Mouse (Mus musculus) midbrain, embryonic 14.5 days (tissue): ENCODE measurements around the gene Xdh. TPM values are rescaled to one million over a fixed set of nuclear protein-coding genes. Genes with fewer than 3 reads are reported as not detected.
A peak's percentile ranks its signal among the peaks of the same experiment; 100 is the strongest.

ENCODE experiments used
- ATAC-seq: fragments of 200-750 bp; cut with Nextera tagmentation; 2 replicates; pipeline ENCODE4 v1.8.0; 2017; ENCODE audit warnings: moderate number of reproducible peaks, moderate library complexity; ENCODE audit not compliant: low FRiP score, low TSS enrichment
- DNase-seq: peaks from one replicate; pipeline ENCODE4 v3.0.0-alpha.2; 2015
- H3K27ac ChIP-seq: fragments of 300-500 bp; sonication (generic); replicated peaks from 2 replicates; pipeline ENCODE4 v1.5.1; 2014; ENCODE audit warnings: mild to moderate bottlenecking, low read depth, low read length, moderate library complexity
- H3K27me3 ChIP-seq: fragments of 300-500 bp; sonication (generic); 2 replicates; pipeline ENCODE4 v1.6.1; 2014; ENCODE audit warnings: low read length, control low read depth, mixed read lengths; ENCODE audit not compliant: control insufficient read depth, insufficient read depth
- H3K36me3 ChIP-seq: fragments of 300-500 bp; sonication (generic); 2 replicates; pipeline ENCODE4 v1.6.1; 2014; ENCODE audit warnings: low read length, control low read depth; ENCODE audit not compliant: control insufficient read depth, insufficient read depth
- H3K4me1 ChIP-seq: fragments of 300-500 bp; sonication (generic); 2 replicates; pipeline ENCODE4 v1.6.1; 2014; ENCODE audit warnings: mild to moderate bottlenecking, antibody characterized with exemption, low read length, control low read depth; ENCODE audit not compliant: control insufficient read depth, insufficient read depth
- H3K4me2 ChIP-seq: fragments of 300-500 bp; sonication (generic); 2 replicates; pipeline ENCODE4 v1.6.1; 2014; ENCODE audit warnings: mild to moderate bottlenecking, low read length, moderate library complexity
- H3K4me3 ChIP-seq: fragments of 300-500 bp; sonication (generic); replicated peaks from 2 replicates; pipeline ENCODE4 v1.5.1; 2014; ENCODE audit warnings: low read depth, low read length
- H3K9ac ChIP-seq: fragments of 300-500 bp; sonication (generic); replicated peaks from 2 replicates; pipeline ENCODE4 v1.6.1; 2014; ENCODE audit warnings: mild to moderate bottlenecking, low read length, moderate library complexity
- H3K9me3 ChIP-seq: fragments of 300-500 bp; sonication (generic); 2 replicates; pipeline ENCODE4 v1.6.1; 2016; ENCODE audit warnings: low read length, control low read depth, mixed read lengths; ENCODE audit not compliant: control insufficient read depth
- WGBS: fragments of 180-500 bp; shearing (Covaris S2); extraction: QIAGEN DNeasy Blood & Tissue Kit; methylation state at CpG from one replicate; pipeline ENCODE4 v1.1.7; 2014; 5-methylcytosine and 5-hydroxymethylcytosine counted together
- polyA plus RNA-seq: library from polyadenylated mRNA; unstranded; fragments of >200 nt; fragmentation: Nextera tagmentation; extraction: Ambion mirVana; gene quantifications from 2 replicates; pipeline ENCODE4 v1.2.1, GENCODE M21; 2014

Gene Xdh
- polyA plus RNA-seq, 1 experiment from 2014 or later, result 0.30 TPM

DNA sequence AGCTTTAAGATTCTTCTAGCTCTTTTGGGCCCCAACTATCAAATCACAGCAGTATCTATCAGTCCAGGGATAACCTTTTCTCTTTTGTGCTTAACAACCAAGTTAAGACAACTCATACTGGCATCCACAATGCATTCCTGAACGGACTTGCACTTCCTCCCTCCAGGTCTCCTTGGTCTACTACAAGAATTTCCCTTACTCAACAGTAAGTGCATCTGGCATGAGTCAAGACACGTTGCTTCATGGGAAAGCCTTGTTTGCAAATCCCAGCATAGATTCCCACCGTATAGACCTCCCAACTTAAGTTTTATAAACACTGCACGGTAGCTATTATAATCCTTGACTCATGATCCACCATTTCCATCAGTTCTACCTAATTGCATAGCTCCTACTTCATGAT lies 16.4 kb downstream of the Xdh start:
- WGBS, result 83% methylated on average over 4 of the region's 4 CpGs
- Histone ChIP-seq H3K4me2 (no peak overlapping the region), H3K27ac (no peak overlapping the region)

GRCm38 (mm10) chr17:73932497-73933059 lies 17.4 kb downstream of the Xdh start:
- Histone ChIP-seq H3K9ac (no peak overlapping the region), H3K4me3 (no peak overlapping the region), H3K4me2 (no peak overlapping the region), H3K27me3 (no peaks in the 10 kb centered on the region), H3K4me1 (no peaks in the 10 kb centered on the region), H3K36me3 (no peaks in the 10 kb centered on the region), H3K9me3 (no peaks in the 10 kb centered on the region), H3K27ac (no peak overlapping the region)
- no peak for DNase-seq
- WGBS, result 85% methylated on average over 4 of the region's 4 CpGs
- ATAC-seq, result no peak

More for the DNA sequence above, 16.4 kb downstream of the Xdh start:
- no peaks in the 10 kb centered on the region for H3K4me1 ChIP-seq
- no peak overlapping the region for H3K4me3 ChIP-seq
- no peaks in the 10 kb centered on the region for H3K27me3 ChIP-seq
- H3K9me3 ChIP-seq, result no peaks in the 10 kb centered on the region
- H3K9ac ChIP-seq, result no peak overlapping the region
- DNase-seq, result no peak
- ATAC-seq, result no peak
- H3K36me3 ChIP-seq, result no peaks in the 10 kb centered on the region

- no peak for DNase-seq
- Histone ChIP-seq H3K36me3 (no peaks in the 10 kb centered on the region), H3K27ac (no peak overlapping the region), H3K4me2 (no peak overlapping the region), H3K4me3 (no peak overlapping the region), H3K27me3 (no peaks in the 10 kb centered on the region), H3K4me1 (no peaks in the 10 kb centered on the region), H3K9ac (no peak overlapping the region), H3K9me3 (no peaks in the 10 kb centered on the region)
- 77% methylated on average over 8 of the region's 8 CpGs for WGBS
- no peak for ATAC-seq
Observed at GRCm38 (mm10) chr17:73919520-73919919, 30.5 kb downstream of the Xdh start.

- Histone ChIP-seq H3K36me3 (no peaks in the 10 kb centered on the region), H3K9ac (no peak overlapping the region), H3K27ac (no peak overlapping the region), H3K4me3 (no peak overlapping the region), H3K9me3 (no peaks in the 10 kb centered on the region), H3K4me1 (no peaks in the 10 kb centered on the region), H3K4me2 (no peak overlapping the region), H3K27me3 (no peaks in the 10 kb centered on the region)
- no peak for ATAC-seq
- WGBS, result 79% methylated on average over 7 of the region's 7 CpGs
- DNase-seq, result no peak
Observed at GRCm38 (mm10) chr17:73918944-73919381, 31.0 kb downstream of the Xdh start.

DNA sequence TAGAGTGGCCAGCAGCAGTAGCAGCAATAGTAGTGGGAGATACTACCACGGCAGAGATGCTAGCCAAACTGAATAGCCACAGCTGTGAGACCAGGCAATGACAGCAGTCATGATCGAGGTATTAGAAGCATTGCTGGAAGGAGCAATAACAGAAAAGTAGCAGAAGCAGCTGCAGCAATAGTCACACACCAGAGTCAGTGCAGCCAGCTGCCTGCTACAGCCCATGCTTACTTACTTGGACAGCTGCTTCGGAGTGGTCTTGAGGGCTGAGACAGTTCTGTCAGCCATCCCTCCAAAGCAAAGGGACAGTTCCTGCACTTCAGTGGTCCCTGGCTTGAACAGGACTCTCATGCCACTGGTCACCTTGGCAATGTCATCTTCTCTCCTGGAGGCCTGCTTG lies 31.9 kb downstream of the Xdh start:
- Histone ChIP-seq H3K9me3 (no peaks in the 10 kb centered on the region), H3K27me3 (no peaks in the 10 kb centered on the region), H3K36me3 (no peaks in the 10 kb centered on the region), H3K4me1 (no peaks in the 10 kb centered on the region), H3K4me2 (no peak overlapping the region), H3K4me3 (no peak overlapping the region), H3K9ac (no peak overlapping the region), H3K27ac (no peak overlapping the region)
- DNase-seq (no peak), ATAC-seq (no peak)
- WGBS, result 89% methylated on average over 3 of the region's 3 CpGs

- Histone ChIP-seq H3K4me2 (no peak overlapping the region), H3K4me1 (no peaks in the 10 kb centered on the region), H3K9ac (no peak overlapping the region), H3K27me3 (no peaks in the 10 kb centered on the region), H3K4me3 (no peak overlapping the region), H3K27ac (no peak overlapping the region), H3K9me3 (no peaks in the 10 kb centered on the region), H3K36me3 (no peaks in the 10 kb centered on the region)
- 83% methylated on average over 5 of the region's 5 CpGs for WGBS
- ATAC-seq (no peak), DNase-seq (peak; percentile 9)
Observed at GRCm38 (mm10) chr17:73917713-73918112, 32.3 kb downstream of the Xdh start.

DNA sequence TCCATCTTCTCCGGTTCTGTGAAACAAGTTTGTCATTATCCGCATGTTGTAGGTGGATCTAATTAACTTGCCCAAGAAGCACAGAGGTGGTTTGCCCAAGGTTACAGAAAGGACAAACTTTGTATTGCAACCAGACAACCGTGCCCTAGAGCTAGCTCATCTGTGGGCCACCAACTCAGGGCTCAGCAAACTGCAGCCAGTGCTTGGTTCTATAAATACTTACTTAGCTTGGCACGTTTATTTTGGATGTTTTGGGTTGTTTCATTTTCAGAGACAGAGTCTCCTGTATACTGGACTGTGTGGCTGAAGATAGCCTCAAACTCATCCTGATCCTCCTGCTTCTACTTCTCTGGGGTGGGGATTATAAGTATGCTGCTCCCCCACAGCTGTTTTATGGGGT lies 35.3 kb downstream of the Xdh start:
- Histone ChIP-seq H3K36me3 (no peaks in the 10 kb centered on the region), H3K9ac (no peak overlapping the region), H3K27me3 (no peaks in the 10 kb centered on the region), H3K4me3 (no peak overlapping the region), H3K27ac (no peak overlapping the region), H3K4me1 (no peaks in the 10 kb centered on the region), H3K9me3 (no peaks in the 10 kb centered on the region), H3K4me2 (no peak overlapping the region)
- WGBS, result 87% methylated on average over 4 of the region's 4 CpGs
- DNase-seq (no peak), ATAC-seq (no peak)

GRCm38 (mm10) chr17:73906076-73906475 lies 43.9 kb downstream of the Xdh start:
- no peaks in the 10 kb centered on the region for H3K9me3 ChIP-seq
- WGBS, result 89% methylated on average over 8 of the region's 8 CpGs
- ATAC-seq (no peak), DNase-seq (no peak)
- H3K27ac ChIP-seq, result no peak overlapping the region
- H3K9ac ChIP-seq, result no peak overlapping the region
- no peaks in the 10 kb centered on the region for H3K36me3 ChIP-seq
- no peak overlapping the region for H3K4me3 ChIP-seq
- no peaks in the 10 kb centered on the region for H3K27me3 ChIP-seq
- no peak overlapping the region for H3K4me2 ChIP-seq
- H3K4me1 ChIP-seq, result no peaks in the 10 kb centered on the region

GRCm38 (mm10) chr17:73905043-73905750 lies 44.8 kb downstream of the Xdh start:
- H3K9ac ChIP-seq, result no peak overlapping the region
- H3K27me3 ChIP-seq, result no peaks in the 10 kb centered on the region
- H3K9me3 ChIP-seq, result no peaks in the 10 kb centered on the region
- DNase-seq (no peak), ATAC-seq (no peak)
- no peak overlapping the region for H3K4me2 ChIP-seq
- no peaks in the 10 kb centered on the region for H3K36me3 ChIP-seq
- H3K4me3 ChIP-seq, result no peak overlapping the region
- 87% methylated on average over 7 of the region's 7 CpGs for WGBS
- H3K27ac ChIP-seq, result no peak overlapping the region
- no peaks in the 10 kb centered on the region for H3K4me1 ChIP-seq
